Mouse (Mus musculus): Measurements from ENCODE around the gene Iqcf5. TPM values are rescaled to one million over a fixed set of nuclear protein-coding genes. Genes with fewer than 3 reads are reported as not detected.

Gene Iqcf5
- not detected for total RNA-seq (2021)

- no peak for DNase-seq
Observed at GRCm38 (mm10) chr9:106514273-106514672, at the start of gene Iqcf5. Gene Iqcf5 (plus strand): TSS chr9:106514573.

GRCm38 (mm10) chr9:106464751-106465541, 49.4 kb upstream of the Iqcf5 start:
- DNase-seq: peak; percentile 73 to 80

GRCm38 (mm10) chr9:106465571-106466200, 48.7 kb upstream of the Iqcf5 start, which contains the start of gene Gpr62:
Gene Gpr62 (minus strand): TSS chr9:106465938.
- DNase-seq: peak; percentile 67 to 69

- no peak for DNase-seq
Observed at GRCm38 (mm10) chr9:106466721-106467120, 47.7 kb upstream of the Iqcf5 start.

GRCm38 (mm10) chr9:106467746-106468145, 46.6 kb upstream of the Iqcf5 start:
- DNase-seq: no peak

DNA sequence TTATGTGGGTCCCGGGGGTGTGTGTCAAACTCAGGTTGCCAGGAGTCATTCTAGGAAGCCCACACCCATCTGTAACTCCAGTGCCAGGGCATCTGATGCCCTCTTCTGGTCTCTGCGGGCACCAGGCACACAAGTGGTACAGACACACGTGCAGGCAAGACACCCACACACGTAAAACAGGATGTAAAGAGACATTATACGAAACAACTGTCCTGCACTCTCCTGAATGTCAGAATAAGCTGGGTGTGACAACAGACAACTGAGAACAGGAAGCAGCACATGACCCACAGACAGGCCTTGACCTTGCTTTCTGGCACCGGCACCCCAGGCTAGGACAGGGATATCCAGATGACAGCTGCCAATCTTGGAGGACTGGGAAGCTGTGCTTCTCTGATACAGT, 45.1 kb upstream of the Iqcf5 start:
- DNase-seq: peak in 1 of 2 experiments; percentile 1

GRCm38 (mm10) chr9:106469776-106470175, 44.6 kb upstream of the Iqcf5 start:
- no peak for DNase-seq

DNA sequence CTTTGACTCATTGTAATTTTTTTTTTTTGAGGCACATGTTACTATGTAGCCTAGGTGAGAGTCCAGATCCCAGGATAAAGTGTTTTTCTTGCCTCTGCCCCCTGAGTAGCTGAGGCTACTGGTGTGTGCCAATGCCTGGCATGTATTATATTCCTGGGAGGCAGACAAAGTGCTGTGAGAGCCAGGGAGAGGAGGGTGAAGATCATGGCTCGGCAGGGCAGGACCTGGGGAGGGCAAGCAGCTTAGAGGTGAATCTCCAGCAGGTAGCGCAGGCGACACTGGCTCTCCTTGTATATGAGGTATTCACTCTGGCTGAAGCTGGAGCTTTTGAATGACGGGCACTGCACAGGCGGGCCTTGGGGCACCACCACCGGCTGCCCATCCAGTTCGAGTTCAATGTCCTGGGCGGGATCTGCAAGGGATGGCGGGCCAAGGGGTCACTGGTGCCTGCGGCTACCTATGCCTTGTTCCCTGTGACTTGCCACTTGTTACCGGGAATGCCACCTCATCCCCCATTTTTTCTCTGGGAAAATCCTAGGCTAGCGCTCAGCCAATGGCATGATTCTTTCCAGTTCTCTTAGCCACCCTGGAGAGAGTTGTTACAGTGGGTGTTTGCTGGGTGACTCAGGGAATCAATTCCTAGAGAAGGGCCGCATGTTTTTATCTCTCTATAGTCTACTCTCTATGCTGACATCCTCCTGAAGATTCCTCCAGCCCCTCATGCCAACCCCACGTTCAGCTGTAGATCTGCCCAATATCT, 43.2 kb upstream of the Iqcf5 start:
- DNase-seq: peak; percentile 0 to 1

DNA sequence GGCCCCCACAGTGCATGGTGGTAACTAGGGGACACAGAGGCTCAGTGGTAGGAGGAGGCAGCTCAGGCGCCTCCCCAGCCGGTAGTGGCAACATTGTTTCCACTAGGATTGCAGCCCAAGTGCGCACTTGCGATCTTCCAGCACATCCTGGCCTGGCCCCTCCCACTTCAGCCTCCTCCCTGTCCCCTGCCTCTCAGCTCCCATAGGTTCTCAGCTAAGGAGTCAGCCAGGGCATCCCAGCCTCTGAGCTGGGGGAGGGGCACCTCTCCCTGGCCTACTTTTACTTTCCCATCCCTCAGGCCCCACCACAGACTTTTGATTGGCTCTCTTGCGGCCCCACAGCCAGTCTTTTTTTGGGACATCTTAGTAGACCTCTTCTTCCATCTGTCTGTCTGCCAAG, 42.5 kb upstream of the Iqcf5 start:
- DNase-seq: peak in 1 of 2 experiments; percentile 20

DNA sequence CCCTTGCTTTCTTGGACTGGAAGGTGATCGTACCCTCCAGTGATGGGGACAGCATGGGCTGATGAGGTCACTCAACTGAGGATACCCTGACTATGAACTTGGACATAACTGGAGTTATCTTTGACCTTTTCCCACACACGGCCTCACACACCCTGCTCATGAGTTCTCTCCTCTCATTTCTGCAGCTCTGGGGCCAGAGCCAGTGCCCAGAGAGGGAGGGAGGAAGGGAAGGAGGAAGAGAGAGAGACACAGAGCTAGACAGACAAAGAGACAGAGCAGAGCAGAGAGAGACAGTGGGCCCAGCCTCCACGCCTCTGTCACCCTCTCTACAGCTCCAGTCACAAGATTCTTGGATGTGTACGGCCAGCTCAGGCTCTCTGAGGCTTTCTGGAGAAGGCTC, 42.1 kb upstream of the Iqcf5 start:
- peak in 1 of 2 experiments; percentile 3 for DNase-seq

GRCm38 (mm10) chr9:106473081-106473752, 41.2 kb upstream of the Iqcf5 start:
- peak in 1 of 2 experiments; percentile 5 for DNase-seq

GRCm38 (mm10) chr9:106473753-106474105, 40.6 kb upstream of the Iqcf5 start:
- DNase-seq: peak in 1 of 2 experiments; percentile 2

DNA sequence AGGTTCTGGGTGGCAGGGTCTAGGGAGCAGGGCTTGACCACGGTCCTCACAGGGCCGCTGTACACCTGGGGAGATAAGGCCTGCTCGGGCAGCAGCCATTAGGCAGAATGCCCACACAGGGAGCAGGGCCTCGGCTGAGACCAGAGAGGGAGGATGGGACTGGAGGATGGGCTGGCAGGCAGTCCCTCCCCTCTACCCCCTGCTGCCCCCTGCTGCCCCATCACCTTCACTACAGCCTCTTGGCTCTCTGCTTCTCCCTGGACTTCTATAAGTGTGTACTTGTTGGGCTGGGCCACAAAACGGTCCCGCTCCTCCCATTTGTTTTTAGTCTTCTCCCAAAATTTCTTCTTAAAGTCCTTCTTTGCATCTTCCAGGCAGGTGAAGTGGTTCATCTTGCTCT, 39.9 kb upstream of the Iqcf5 start:
- DNase-seq: peak in 1 of 2 experiments; percentile 53

DNA sequence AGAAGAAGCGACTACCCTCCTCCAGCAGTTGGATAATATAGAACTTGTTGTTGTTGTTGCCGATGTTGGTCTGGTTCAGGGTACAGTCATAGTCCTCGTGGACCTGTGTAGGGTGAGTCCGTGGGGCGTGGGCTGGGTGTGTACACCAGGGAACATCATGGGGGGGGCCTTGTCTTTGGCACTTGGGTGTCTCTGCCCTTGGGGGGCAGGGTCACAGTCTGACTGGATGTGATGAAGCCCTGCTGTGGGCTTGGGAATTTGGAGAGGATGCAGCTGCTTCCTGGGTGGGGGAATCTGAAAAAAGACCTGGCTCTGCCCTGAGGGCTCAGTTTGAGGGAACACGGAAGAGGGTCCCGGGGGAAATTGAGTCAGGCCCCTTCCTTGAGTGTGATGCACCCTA, 39.3 kb upstream of the Iqcf5 start:
- peak in 1 of 2 experiments; percentile 4 for DNase-seq

- DNase-seq: no peak
Observed at GRCm38 (mm10) chr9:106475663-106476001, 38.7 kb upstream of the Iqcf5 start, which contains the start of gene Rrp9. Gene Rrp9 (plus strand): TSS chr9:106475963.

DNA sequence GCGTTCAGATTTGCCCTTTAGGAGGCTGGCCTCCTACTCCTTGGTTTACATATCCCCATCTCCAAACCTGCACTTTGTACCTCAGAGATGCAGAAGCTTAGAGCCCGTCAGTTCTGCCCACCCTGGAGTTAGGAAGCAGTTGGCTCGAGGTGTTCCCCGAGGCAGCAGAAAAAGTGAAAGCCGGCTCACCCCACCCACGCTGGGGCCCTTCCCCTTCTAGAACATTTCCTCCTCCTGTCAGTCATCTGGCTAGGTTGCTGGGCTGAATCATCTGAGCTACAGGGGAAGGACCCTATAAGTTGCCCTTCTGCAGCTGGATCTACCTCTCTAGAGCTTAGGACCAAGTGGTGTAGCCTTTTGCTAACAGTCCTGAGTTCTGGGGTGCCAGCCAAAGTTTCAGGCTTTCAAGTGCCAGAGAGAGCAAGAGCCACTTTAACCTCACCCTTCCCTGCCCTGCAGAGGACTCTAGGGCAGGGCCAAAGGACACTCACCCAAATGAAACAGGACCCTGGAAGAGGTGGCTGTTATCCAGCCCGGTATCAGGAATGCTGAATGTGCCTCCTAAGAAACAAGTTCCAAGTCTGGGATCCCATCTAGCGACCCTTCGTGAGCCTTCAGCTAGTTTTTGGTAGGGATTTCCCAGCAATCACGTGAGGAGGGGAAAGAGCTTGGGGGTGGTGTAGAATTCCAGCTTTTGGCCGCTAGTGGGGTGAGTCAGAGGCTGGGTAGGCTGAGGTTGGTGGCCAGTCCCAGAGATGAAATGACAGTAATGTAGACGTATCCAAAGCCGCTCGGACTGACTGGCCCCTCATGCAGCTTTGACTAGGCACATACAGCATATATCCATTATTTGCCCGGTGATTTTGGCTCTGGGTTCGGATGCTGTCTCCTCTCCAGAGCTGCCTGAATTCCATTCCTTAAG, 38.1 kb upstream of the Iqcf5 start:
- no peak for DNase-seq

DNA sequence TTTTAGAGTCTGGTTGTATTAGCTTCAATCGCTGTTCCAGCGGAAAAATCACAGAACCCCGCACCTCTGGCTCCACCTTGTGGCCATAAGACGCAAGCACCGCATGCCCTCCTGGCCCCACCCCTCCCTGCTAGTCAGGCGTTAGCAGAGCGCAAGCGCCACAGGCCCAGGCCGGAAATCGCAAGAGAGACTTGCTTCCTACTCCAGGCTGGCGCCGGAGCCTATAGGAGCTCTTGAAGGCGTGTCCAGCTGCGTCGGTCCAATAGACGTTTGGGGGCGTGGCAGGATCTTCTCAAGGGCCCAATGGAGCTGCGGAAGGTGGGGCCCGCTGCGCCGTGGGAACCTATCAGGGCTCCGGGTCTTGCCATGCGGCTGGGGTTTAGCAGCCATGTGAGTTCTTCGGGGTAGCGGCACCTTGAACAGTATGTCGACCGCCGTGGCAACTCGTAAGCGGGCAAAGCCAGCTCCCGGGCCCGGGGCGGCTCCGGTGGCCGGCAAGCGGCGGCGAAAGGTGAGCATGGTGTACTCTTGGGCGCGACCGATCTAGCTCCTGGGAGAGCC, 37.4 kb upstream of the Iqcf5 start, which contains the start of gene Parp3:
TSS of gene Parp3 (minus strand) at position 26 of the 561 bp plus-strand sequence.
- DNase-seq: peak; percentile 100

GRCm38 (mm10) chr9:106477649-106478048, 36.7 kb upstream of the Iqcf5 start:
- no peak for DNase-seq

GRCm38 (mm10) chr9:106478101-106478500, 36.3 kb upstream of the Iqcf5 start:
- no peak for DNase-seq

- DNase-seq: no peak
Observed at GRCm38 (mm10) chr9:106480541-106480940, 33.8 kb upstream of the Iqcf5 start.

DNA sequence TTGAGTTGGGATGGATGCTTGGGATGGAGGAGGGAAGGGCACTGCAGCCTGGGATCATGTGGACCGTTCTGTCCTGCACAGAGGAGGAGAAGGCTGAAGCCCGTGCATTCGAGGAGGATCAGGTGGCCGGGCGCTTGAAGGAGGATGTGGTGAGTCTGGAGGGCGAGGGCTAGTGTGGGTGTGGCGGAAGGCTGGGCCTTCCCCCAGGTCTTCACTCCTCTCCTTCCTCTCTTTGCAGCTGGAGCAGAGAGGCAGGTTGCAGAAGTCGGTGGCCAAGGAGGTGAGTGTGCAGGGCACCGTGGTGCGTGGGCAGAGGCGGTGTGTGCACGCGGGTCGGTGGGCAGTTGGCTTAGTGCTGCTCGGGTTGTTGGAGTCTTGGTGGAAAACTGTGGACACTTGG, 33.3 kb upstream of the Iqcf5 start:
- no peak for DNase-seq
